Mouse (Mus musculus) forebrain, embryonic 11.5 days (tissue): ENCODE measurements at regions not wholly inside any gene's neighbourhood (a gene's known extent, or its start where the extent isn't known, plus 50 kb on each side); places are given as distances from the start of the nearest gene placed in this dataset.

Experiments used
- ATAC-seq: fragments of 200-750 bp; cut with Nextera tagmentation; replicated peaks from 2 replicates; pipeline ENCODE4 v1.8.0; 2017; ENCODE audit warnings: moderate TSS enrichment; ENCODE audit not compliant: low FRiP score
- DNase-seq: peaks from one replicate; pipeline ENCODE4 v3.0.0-alpha.2; 2017; ENCODE audit warnings: low spot score
- H3K27ac ChIP-seq: fragments of 300-500 bp; sonication (generic); 2 replicates; pipeline ENCODE4 v1.5.1; 2014; ENCODE audit warnings: low read depth, low read length
- H3K27me3 ChIP-seq: fragments of 300-500 bp; sonication (generic); 2 replicates; pipeline ENCODE4 v1.6.1; 2014; ENCODE audit warnings: mild to moderate bottlenecking, low read length, mixed read lengths; ENCODE audit not compliant: control insufficient read depth, insufficient read depth
- H3K36me3 ChIP-seq: fragments of 300-500 bp; sonication (generic); 2 replicates; pipeline ENCODE4 v1.6.1; 2014; ENCODE audit warnings: mild to moderate bottlenecking, low read length, moderate library complexity, mixed read lengths; ENCODE audit not compliant: control insufficient read depth, insufficient read depth
- H3K4me1 ChIP-seq: fragments of 300-500 bp; sonication (generic); replicated peaks from 2 replicates; pipeline ENCODE4 v1.6.1; 2014; ENCODE audit warnings: low read length, mixed read lengths; ENCODE audit not compliant: control insufficient read depth, insufficient read depth
- H3K4me2 ChIP-seq: fragments of 300-500 bp; sonication (generic); 2 replicates; pipeline ENCODE4 v1.6.1; 2014; ENCODE audit warnings: low read depth, mild to moderate bottlenecking, low read length, moderate library complexity, mixed read lengths; ENCODE audit not compliant: severe bottlenecking
- H3K4me3 ChIP-seq: fragments of 300-500 bp; sonication (generic); 2 replicates; pipeline ENCODE4 v1.5.1; 2014; ENCODE audit warnings: low read depth, low read length
- H3K9ac ChIP-seq: fragments of 300-500 bp; sonication (generic); 2 replicates; pipeline ENCODE4 v1.6.1; 2014; ENCODE audit warnings: low read length
- H3K9me3 ChIP-seq: fragments of 300-500 bp; sonication (generic); 2 replicates; pipeline ENCODE4 v1.6.1; 2016; ENCODE audit warnings: low read length, mixed read lengths; ENCODE audit not compliant: control insufficient read depth
- WGBS: fragments of 180-500 bp; shearing (Covaris S2); extraction: QIAGEN DNeasy Blood & Tissue Kit; methylation state at CpG from one replicate; pipeline ENCODE4 v1.1.7; 2014; 5-methylcytosine and 5-hydroxymethylcytosine counted together

- Histone ChIP-seq H3K4me3 (no peak overlapping the region), H3K36me3 (no peaks in the 10 kb centered on the region), H3K27ac (no peak overlapping the region), H3K4me2 (no peak overlapping the region), H3K27me3 (no peaks in the 10 kb centered on the region), H3K4me1 (no peaks in the 10 kb centered on the region), H3K9ac (no peak overlapping the region), H3K9me3 (no peaks in the 10 kb centered on the region)
- 57% methylated on average over 7 of the region's 7 CpGs for WGBS
- no peak for DNase-seq
- ATAC-seq, result no peak
These were observed 165.4 kb downstream of the Cd47 start for GRCm38 (mm10) chr16:49965528-49966250.

GRCm38 (mm10) chr16:49966251-49966588, 165.9 kb downstream of the Cd47 start:
- Histone ChIP-seq H3K36me3 (no peaks in the 10 kb centered on the region), H3K9me3 (no peaks in the 10 kb centered on the region), H3K4me2 (no peak overlapping the region), H3K27ac (no peak overlapping the region), H3K9ac (no peak overlapping the region), H3K4me3 (no peak overlapping the region), H3K4me1 (no peaks in the 10 kb centered on the region), H3K27me3 (no peaks in the 10 kb centered on the region)
- DNase-seq (no peak), ATAC-seq (no peak)
- 83% methylated on average over 2 of the region's 2 CpGs for WGBS

DNA sequence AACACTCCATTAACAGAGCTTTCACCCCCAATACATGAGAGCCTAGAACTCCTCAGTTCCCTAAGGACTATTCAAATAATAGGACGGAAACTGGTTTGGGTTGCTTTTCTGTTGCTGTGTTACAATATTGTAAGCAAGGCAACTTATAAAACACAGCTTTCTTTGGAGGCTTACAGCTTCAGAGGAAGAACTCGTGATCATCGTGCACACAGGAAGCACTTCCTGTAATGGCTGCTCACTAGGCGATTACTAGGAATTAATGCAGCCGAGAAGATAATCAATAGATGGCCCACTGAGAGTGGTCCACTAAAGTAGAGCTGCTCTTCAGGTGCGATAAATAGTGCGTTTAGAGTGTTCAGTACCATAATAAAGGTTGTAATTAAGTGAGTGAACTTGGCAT, 166.8 kb downstream of the Cd47 start:
- ATAC-seq, result no peak
- WGBS, result 84% methylated on average over 7 of the region's 7 CpGs

DNA sequence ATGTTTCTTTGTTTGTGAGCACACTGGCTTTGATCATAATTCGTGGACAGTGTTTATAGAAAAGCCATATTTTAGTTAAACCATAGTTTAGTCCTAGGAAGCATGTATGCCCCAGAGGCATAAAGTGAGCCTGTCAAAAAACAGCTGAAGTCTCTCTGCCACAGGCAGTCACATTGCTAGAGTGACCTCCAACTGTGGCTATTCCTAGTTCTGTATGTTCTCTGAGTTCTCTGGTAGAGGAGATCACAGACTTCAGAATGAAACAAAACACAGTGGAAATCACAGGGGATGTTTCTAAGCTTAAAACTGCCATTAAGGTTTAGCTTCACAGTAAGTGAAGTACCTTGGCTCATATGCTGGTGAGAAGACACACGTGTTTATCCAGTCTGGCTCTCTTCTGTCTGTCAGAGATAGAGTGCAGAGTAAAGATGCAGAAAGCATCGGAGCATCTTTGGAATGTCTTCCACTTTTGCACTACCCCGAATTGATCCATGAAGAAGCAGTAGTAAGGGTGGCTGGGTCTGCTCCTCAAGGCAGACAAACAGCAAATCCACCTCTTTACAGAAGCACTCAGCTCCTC, 168.0 kb downstream of the Cd47 start:
- H3K4me3 ChIP-seq, result no peak overlapping the region
- H3K9ac ChIP-seq, result no peak overlapping the region
- ATAC-seq, result no peak

More for the DNA sequence above, 166.8 kb downstream of the Cd47 start:
- Histone ChIP-seq H3K9ac (no peak overlapping the region), H3K36me3 (no peaks in the 10 kb centered on the region), H3K9me3 (no peaks in the 10 kb centered on the region), H3K4me2 (no peak overlapping the region), H3K4me3 (no peak overlapping the region), H3K27ac (no peak overlapping the region), H3K4me1 (no peaks in the 10 kb centered on the region), H3K27me3 (no peaks in the 10 kb centered on the region)
- DNase-seq, result no peak

GRCm38 (mm10) chr16:49969035-49969434, 168.7 kb downstream of the Cd47 start:
- WGBS, result 93% methylated on average over 4 of the region's 4 CpGs
- no peak overlapping the region for H3K27ac ChIP-seq

More for the DNA sequence above, 168.0 kb downstream of the Cd47 start:
- Histone ChIP-seq H3K4me2 (no peak overlapping the region), H3K9me3 (no peaks in the 10 kb centered on the region), H3K36me3 (no peaks in the 10 kb centered on the region), H3K27me3 (no peaks in the 10 kb centered on the region), H3K4me1 (no peaks in the 10 kb centered on the region), H3K27ac (no peak overlapping the region)
- no peak for DNase-seq
- 91% methylated on average over 4 of the region's 4 CpGs for WGBS

GRCm38 (mm10) chr16:49969693-49970296, 169.5 kb downstream of the Cd47 start:
- no peak overlapping the region for H3K4me2 ChIP-seq
- 96% methylated on average over 2 of the region's 2 CpGs for WGBS
- no peak for ATAC-seq
- DNase-seq, result no peak
- no peak overlapping the region for H3K27ac ChIP-seq
- H3K9ac ChIP-seq, result no peak overlapping the region
- H3K27me3 ChIP-seq, result no peaks in the 10 kb centered on the region
- H3K9me3 ChIP-seq, result no peaks in the 10 kb centered on the region
- no peak overlapping the region for H3K4me3 ChIP-seq
- H3K36me3 ChIP-seq, result no peaks in the 10 kb centered on the region
- no peaks in the 10 kb centered on the region for H3K4me1 ChIP-seq

More at GRCm38 (mm10) chr16:49969035-49969434, 168.7 kb downstream of the Cd47 start:
- Histone ChIP-seq H3K4me1 (no peaks in the 10 kb centered on the region), H3K27me3 (no peaks in the 10 kb centered on the region), H3K9me3 (no peaks in the 10 kb centered on the region), H3K36me3 (no peaks in the 10 kb centered on the region), H3K4me2 (no peak overlapping the region), H3K9ac (no peak overlapping the region), H3K4me3 (no peak overlapping the region)
- no peak for ATAC-seq
- DNase-seq, result no peak

DNA sequence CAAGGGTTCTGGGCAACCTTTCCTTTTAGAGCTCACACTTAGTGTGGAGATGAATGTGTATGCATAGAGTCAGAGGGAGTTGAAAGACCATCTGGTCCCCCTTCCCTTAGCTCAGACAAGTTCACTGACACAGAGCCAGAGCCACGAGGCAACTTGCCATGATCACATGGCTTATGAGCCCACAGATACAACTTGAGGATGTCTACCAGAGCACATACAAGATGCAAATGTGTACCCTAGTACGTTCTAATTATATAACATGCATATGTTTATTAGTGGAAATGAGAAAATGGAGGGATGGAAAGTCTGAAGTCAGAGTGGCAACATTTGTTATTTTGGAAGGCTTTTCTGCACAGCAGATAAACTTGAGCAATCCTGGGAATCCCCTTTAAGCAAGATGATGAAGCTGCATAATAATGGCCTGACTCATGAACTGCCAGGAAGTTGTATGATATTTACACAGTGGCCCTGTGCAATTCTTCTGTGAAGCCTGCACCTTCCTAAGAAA, 170.0 kb downstream of the Cd47 start:
- no peak overlapping the region for H3K27ac ChIP-seq
- no peak overlapping the region for H3K4me3 ChIP-seq
- H3K36me3 ChIP-seq, result no peaks in the 10 kb centered on the region
- ATAC-seq (no peak), DNase-seq (no peak)
- H3K27me3 ChIP-seq, result no peaks in the 10 kb centered on the region
- no peak overlapping the region for H3K9ac ChIP-seq
- H3K4me1 ChIP-seq, result no peaks in the 10 kb centered on the region
- 91% methylated on average over 2 of the region's 2 CpGs for WGBS
- H3K4me2 ChIP-seq, result no peak overlapping the region
- H3K9me3 ChIP-seq, result no peaks in the 10 kb centered on the region

GRCm38 (mm10) chr16:49971141-49971555, 170.8 kb downstream of the Cd47 start:
- H3K4me3 ChIP-seq, result no peak overlapping the region
- 78% methylated on average over 3 of the region's 3 CpGs for WGBS
- DNase-seq (no peak), ATAC-seq (no peak)
- H3K4me1 ChIP-seq, result no peaks in the 10 kb centered on the region
- no peaks in the 10 kb centered on the region for H3K36me3 ChIP-seq
- H3K4me2 ChIP-seq, result no peak overlapping the region
- no peak overlapping the region for H3K9ac ChIP-seq
- H3K27ac ChIP-seq, result no peak overlapping the region
- no peaks in the 10 kb centered on the region for H3K9me3 ChIP-seq
- no peaks in the 10 kb centered on the region for H3K27me3 ChIP-seq
